Mouse (Mus musculus): Measurements from ENCODE around the gene Adprh. TPM values are rescaled to one million over a fixed set of nuclear protein-coding genes. Genes with fewer than 3 reads are reported as not detected.
"Not testable (repeated sequence)": the region's sequence is repeated elsewhere in the genome, so short reads cannot be mapped to it uniquely, and the experiment has no call there.

The Adprh gene
- total and polyA plus RNA-seq, 2 experiments = 1.9 to 8.0 TPM

DNA sequence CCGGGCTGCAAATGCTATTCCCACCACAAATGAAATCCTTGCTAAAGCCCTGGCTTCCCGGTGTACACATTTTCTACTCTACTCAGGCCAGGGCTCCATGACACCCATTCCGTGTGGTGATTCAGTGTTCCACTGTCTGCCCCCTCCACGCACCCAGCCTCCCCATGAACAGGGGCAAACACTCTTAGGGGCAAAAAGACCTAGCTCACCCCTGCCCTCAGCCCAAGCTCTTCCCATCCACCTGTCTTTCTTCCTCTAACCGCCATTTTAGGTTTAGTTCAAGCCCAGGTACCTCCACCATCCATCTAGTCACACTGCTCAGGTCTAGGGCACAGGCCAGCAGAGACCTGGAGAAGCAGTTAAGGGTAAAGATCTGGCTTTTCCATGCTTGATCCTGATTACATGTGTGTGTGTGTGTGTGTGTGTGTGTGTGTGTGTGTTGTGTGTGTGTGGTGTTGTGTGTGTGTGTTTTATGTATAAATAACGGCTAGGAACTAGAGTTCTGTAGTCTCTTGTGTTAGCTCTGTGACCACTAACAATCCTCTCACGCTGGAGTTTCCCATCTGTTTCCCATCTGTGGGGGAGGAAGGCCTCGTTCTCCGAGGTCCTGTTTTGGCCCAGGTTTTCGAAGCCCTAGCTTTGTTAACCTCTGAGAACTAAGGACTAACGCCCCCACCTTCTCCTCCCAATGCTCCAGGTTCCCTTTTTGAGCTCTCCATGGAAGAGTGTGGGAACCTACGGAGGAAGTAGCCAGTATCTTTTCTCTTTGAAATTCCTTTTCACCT is 890 bp downstream of the Adprh start:
- WGBS = 44% methylated on average over 12 of the region's 12 CpGs
- Histone ChIP-seq H3K9ac (ENCODE audit: low read depth, low read length) (peak overlapping the region; percentile 62; the same call in 1 of the 2 replicates), H3K27ac (replicated peaks; ENCODE audit: insufficient read depth, low read depth, low read length) (peak overlapping the region; percentile 80), H3K4me1 (ENCODE audit: control insufficient read depth, insufficient read depth, low read length) (peaks cover 15% of the 10 kb centered on the region), H3K27me3 (ENCODE audit: control insufficient read depth, insufficient read depth, low read length) (no peaks in the 10 kb centered on the region), H3K4me3 (ENCODE audit: insufficient read depth, low read depth, low read length) (peak overlapping the region; percentile 45), H3K36me3 (ENCODE audit: control insufficient read depth, insufficient read depth, low read length) (no peaks in the 10 kb centered on the region), H3K79me2 (ENCODE audit: control insufficient read depth, insufficient read depth, low read length) (no peaks in the 10 kb centered on the region)
- TF ChIP-seq CTCF (IDR thresholded peaks at IDR 0.05; ENCODE audit: low read depth, low read length) (no peak), POLR2A (IDR thresholded peaks at IDR 0.05; ENCODE audit: extremely low read depth, insufficient read depth, low read length) (no peak)
- DNase-seq (ENCODE audit: extremely low read depth, low read depth, low spot score) = no peak

DNA sequence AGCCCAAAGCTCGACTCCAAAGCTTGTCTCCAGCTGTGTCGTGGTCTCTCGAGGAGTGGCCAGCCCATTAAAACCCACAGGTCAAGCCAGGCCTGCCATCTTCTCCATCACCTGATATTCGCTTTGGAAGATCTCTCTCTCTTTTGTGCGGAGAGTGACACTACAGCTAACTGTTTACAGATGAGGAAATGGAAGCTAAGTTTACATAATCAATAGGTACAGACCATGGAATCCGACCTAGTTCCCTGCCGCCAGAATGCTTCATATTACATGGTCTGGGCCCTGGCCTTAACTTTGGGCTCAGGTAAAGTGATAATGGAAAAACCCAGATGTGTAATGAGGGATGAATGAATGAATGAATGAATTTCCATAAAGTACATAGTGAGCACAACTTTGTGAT is 1.8 kb downstream of the Adprh start:
- 29% methylated on average over 7 of the region's 7 CpGs for WGBS
- Histone ChIP-seq H3K27ac (replicated peaks; ENCODE audit: insufficient read depth, low read depth, low read length) (peak overlapping the region; percentile 63), H3K9ac (ENCODE audit: low read depth, low read length) (no peak overlapping the region)

DNA sequence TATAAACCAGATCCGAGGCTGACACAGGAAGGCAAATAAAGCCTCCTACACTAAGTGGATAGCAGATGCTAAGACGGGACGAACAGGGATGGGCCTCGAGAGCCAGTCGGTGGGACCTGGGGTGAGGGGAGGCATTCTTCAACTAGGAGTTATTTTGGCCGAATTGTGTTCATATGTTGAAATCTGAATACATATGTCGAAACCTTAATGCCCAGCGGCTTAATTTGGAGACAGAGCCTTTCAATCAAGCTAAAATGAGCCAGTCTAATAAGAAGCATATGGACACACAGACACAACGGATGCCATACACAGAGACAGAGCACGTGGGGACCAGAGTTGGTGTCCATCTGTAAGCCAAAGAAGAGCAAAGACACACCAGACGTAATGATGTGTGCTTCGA is 4.0 kb downstream of the Adprh start:
- H3K9ac ChIP-seq (ENCODE audit: low read depth, low read length) = no peak overlapping the region
- no peaks in the 10 kb centered on the region for H3K79me2 ChIP-seq (ENCODE audit: control insufficient read depth, insufficient read depth, low read length)
- H3K27me3 ChIP-seq (ENCODE audit: control insufficient read depth, insufficient read depth, low read length) = no peaks in the 10 kb centered on the region
- no peak overlapping the region for H3K27ac ChIP-seq (replicated peaks; ENCODE audit: insufficient read depth, low read depth, low read length)
- no peak overlapping the region for H3K4me3 ChIP-seq (ENCODE audit: insufficient read depth, low read depth, low read length)
- WGBS = 93% methylated on average over 12 of the region's 12 CpGs
- TF ChIP-seq POLR2A (IDR thresholded peaks at IDR 0.05; ENCODE audit: extremely low read depth, insufficient read depth, low read length) (no peak), CTCF (IDR thresholded peaks at IDR 0.05; ENCODE audit: low read depth, low read length) (no peak)
- no peak for DNase-seq (ENCODE audit: extremely low read depth, low read depth, low spot score)
- H3K36me3 ChIP-seq (ENCODE audit: control insufficient read depth, insufficient read depth, low read length) = peaks cover 2% of the 10 kb centered on the region; the same call in 1 of the 2 replicates
- peaks cover 15% of the 10 kb centered on the region for H3K4me1 ChIP-seq (ENCODE audit: control insufficient read depth, insufficient read depth, low read length)

More for the DNA sequence above, 1.8 kb downstream of the Adprh start:
- Histone ChIP-seq H3K79me2 (ENCODE audit: control insufficient read depth, insufficient read depth, low read length) (no peaks in the 10 kb centered on the region), H3K27me3 (ENCODE audit: control insufficient read depth, insufficient read depth, low read length) (no peaks in the 10 kb centered on the region), H3K4me3 (ENCODE audit: insufficient read depth, low read depth, low read length) (no peak overlapping the region), H3K36me3 (ENCODE audit: control insufficient read depth, insufficient read depth, low read length) (no peaks in the 10 kb centered on the region; the same call in 1 of the 2 replicates), H3K4me1 (ENCODE audit: control insufficient read depth, insufficient read depth, low read length) (peaks cover 15% of the 10 kb centered on the region)
- TF ChIP-seq POLR2A (IDR thresholded peaks at IDR 0.05; ENCODE audit: extremely low read depth, insufficient read depth, low read length) (no peak), CTCF (IDR thresholded peaks at IDR 0.05; ENCODE audit: low read depth, low read length) (no peak)
- DNase-seq (ENCODE audit: extremely low read depth, low read depth, low spot score) = peak; percentile 74

DNA sequence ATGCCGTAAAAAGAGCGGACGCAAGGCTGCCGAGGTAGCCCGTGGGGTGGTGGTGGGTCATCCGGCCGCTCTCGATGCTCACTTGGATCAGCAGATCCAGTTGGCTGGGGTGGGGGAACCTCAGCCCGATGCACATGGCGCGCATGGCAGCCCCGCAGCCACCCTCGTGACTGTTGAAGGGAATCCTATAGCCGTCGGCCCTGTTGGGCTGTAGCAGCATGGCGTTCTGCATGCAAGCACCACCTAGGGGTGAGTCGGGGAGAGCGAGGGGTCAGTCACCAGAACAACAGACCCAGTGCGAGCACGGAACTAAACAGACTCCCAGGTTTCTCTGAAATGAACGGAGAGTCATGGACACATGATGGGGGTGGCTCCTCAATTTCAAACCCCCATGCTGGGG is 5.1 kb downstream of the Adprh start:
- no peak for DNase-seq (ENCODE audit: extremely low read depth, low read depth, low spot score)
- TF ChIP-seq POLR2A (IDR thresholded peaks at IDR 0.05; ENCODE audit: extremely low read depth, insufficient read depth, low read length) (no peak), CTCF (IDR thresholded peaks at IDR 0.05; ENCODE audit: low read depth, low read length) (no peak)
- Histone ChIP-seq H3K4me1 (ENCODE audit: control insufficient read depth, insufficient read depth, low read length) (peaks cover 15% of the 10 kb centered on the region), H3K36me3 (ENCODE audit: control insufficient read depth, insufficient read depth, low read length) (peaks cover 2% of the 10 kb centered on the region; the same call in 1 of the 2 replicates), H3K9ac (ENCODE audit: low read depth, low read length) (no peak overlapping the region), H3K79me2 (ENCODE audit: control insufficient read depth, insufficient read depth, low read length) (no peaks in the 10 kb centered on the region), H3K27me3 (ENCODE audit: control insufficient read depth, insufficient read depth, low read length) (no peaks in the 10 kb centered on the region), H3K4me3 (ENCODE audit: insufficient read depth, low read depth, low read length) (no peak overlapping the region), H3K27ac (replicated peaks; ENCODE audit: insufficient read depth, low read depth, low read length) (no peak overlapping the region)
- WGBS = 96% methylated on average over 21 of the region's 21 CpGs

DNA sequence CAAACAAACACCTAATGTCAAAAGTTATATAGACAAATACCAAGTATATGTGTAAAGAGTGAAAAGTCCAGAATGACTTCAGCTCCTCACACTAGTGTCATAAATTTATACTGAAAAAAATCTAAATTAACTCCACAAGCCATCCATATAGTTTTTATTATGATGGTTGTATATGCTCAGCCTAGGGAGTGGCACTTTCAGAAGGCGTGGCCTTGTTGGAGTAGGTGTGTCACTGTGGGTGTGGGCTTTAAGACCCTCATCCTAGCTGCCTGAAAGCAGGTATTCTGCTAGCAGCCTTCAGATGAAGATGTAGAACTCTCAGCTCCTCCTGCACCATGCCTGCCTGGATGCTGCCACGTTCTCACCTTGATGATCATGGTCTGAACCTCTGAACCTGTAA is 6.4 kb downstream of the Adprh start:
- not testable (repeated sequence) for H3K79me2 ChIP-seq (ENCODE audit: control insufficient read depth, insufficient read depth, low read length); H3K36me3 ChIP-seq (ENCODE audit: control insufficient read depth, insufficient read depth, low read length); H3K4me1 ChIP-seq (ENCODE audit: control insufficient read depth, insufficient read depth, low read length); H3K9ac ChIP-seq (ENCODE audit: low read depth, low read length); H3K4me3 ChIP-seq (ENCODE audit: insufficient read depth, low read depth, low read length); H3K27ac ChIP-seq (replicated peaks; ENCODE audit: insufficient read depth, low read depth, low read length); DNase-seq (ENCODE audit: extremely low read depth, low read depth, low spot score); H3K27me3 ChIP-seq (ENCODE audit: control insufficient read depth, insufficient read depth, low read length)
- 96% methylated on average over 2 of the region's 2 CpGs for WGBS

DNA sequence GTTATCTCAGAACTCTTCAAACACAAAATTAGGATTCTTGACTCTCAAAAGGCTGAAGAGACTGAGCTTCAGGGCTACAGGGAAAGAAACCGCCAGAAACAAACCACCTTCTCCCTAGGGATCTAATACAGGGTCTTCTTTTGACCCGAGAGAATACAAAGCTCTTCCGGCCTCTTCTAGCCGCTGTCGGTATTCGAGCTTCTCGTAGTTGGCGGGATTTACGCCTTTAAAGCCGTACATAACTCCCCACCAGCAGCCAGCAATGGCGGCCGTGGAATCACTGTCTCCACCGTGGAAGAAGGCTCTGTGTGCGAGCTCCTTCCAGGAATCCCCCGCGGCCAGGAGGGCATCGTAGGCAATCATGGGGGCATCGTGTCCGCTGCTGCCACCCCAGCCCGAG is 6.9 kb downstream of the Adprh start:
- Histone ChIP-seq H3K36me3 (ENCODE audit: control insufficient read depth, insufficient read depth, low read length) (peaks cover 2% of the 10 kb centered on the region; the same call in 1 of the 2 replicates), H3K9ac (ENCODE audit: low read depth, low read length) (no peak overlapping the region), H3K4me3 (ENCODE audit: insufficient read depth, low read depth, low read length) (no peak overlapping the region), H3K4me1 (ENCODE audit: control insufficient read depth, insufficient read depth, low read length) (peaks cover 4% of the 10 kb centered on the region; the same call in 1 of the 2 replicates), H3K79me2 (ENCODE audit: control insufficient read depth, insufficient read depth, low read length) (no peaks in the 10 kb centered on the region), H3K27me3 (ENCODE audit: control insufficient read depth, insufficient read depth, low read length) (no peaks in the 10 kb centered on the region), H3K27ac (replicated peaks; ENCODE audit: insufficient read depth, low read depth, low read length) (no peak overlapping the region)
- DNase-seq (ENCODE audit: extremely low read depth, low read depth, low spot score) = no peak
- TF ChIP-seq POLR2A (IDR thresholded peaks at IDR 0.05; ENCODE audit: extremely low read depth, insufficient read depth, low read length) (no peak), CTCF (IDR thresholded peaks at IDR 0.05; ENCODE audit: low read depth, low read length) (no peak)
- WGBS = 97% methylated on average over 20 of the region's 20 CpGs

Measured in liver, adult 2 months (tissue).